Mouse (Mus musculus) ovary, postnatal 14 days (tissue): ENCODE measurements around the gene Mettl9.
A peak's percentile ranks its signal among the peaks of the same experiment; 100 is the strongest.

Source experiments
- DNase-seq: peaks from one replicate; pipeline ENCODE4 v3.0.0; 2022; ENCODE audit warnings: low spot score

Mettl9 gene

DNA sequence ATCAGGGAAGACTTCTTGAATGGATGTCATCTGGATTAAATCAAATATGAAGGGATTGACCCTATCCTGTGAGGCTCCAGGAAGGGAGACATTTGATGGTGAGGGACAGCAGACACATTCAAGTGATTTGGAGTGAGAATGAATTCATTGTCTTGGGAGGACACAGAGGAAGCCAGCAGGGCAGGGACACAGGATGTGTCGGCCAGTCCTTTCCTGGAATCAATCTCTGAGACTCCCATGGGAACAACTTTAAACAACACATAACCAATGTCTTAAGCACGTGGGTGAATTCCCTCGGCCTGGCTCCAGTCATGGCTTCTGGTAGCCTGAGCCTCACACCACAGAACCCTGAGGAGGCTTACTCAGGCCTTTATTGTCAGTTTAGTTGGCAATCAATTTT, 73.6 kb downstream of the Mettl9 start:
- no peak for DNase-seq

DNA sequence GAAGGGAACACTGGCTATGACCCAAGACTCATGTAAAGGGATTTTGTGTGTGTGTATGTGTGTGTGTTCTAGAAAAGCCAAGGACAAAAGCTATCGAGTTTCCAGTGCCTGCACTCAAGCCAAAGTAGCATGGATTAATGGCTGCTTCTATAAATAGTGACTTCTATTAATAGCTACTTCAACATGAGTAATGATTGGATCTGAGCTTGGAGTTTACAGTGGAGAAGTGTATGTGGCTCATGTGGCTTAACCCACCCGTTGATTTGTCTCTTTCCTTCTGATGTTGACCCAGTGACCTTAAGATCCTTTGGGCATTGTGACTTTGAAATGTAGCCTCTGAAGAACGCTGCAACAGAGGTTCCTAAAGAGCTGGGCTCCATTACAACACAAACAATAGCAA, 77.1 kb downstream of the Mettl9 start:
- no peak for DNase-seq

- no peak for DNase-seq
Measured at GRCm38 (mm10) chr7:121111762-121112161, 77.5 kb downstream of the Mettl9 start.

GRCm38 (mm10) chr7:121120143-121120818, 86.0 kb downstream of the Mettl9 start:
- peak; percentile 80 for DNase-seq
